Mouse (Mus musculus) CD8-positive naive resting alpha-beta T cell, adult 2 months (primary cell): ENCODE results near the gene Stat3.

Source experiments
- DNase-seq, 2 experiments: peaks; one replicate each; pipeline ENCODE4 v3.0.0; 2022; ENCODE audit warnings: low read depth in 2 of 2, low spot score in 2 of 2

Stat3 gene

DNA sequence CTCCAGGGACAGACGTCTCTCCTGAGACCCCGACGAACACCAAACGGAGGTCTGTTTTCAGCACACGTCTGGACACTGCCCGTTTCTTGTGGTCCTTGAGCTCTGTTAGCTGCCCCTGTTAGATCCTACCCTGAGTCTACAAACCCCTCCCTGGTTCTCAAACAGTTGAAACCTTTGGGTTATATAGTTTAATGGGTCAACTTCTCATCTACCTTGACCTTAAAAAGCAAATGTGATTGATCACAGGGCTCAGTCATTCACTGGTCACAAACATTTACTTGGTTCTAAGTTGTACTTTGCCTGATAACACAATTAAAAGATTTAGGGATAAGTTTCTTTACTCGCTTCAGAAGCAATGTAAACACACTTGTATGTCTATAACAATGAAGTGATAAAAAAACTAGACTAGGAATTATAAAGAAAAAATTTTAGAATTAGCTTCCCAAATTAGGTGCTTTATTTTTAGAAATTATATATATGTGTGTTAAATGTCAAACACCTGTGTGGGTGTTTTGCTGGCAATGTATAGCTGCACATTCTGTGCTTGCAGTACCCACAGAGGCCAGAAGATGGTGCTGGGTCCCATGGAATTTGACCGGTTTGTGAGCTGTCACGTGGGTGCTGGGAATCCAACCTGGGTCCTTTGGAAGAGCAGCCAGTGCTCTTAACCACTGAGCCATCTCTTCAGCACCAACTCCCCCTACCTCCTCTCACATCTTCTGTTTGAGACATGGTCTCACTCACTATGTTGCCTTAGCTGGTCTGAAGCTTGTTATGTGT, 102.2 kb downstream of the Stat3 start:
- DNase-seq = peak in 1 of 2 experiments; percentile 52
